Mouse (Mus musculus) kidney, adult 9 months (tissue): Measurements from ENCODE around the gene Cd247.
"Not testable (repeated sequence)": the region's sequence is repeated elsewhere in the genome, so short reads cannot be mapped to it uniquely, and the experiment has no call there.

Experiments
- DNase-seq: peaks from one replicate; pipeline ENCODE4 v3.0.0; 2022

Cd247 gene

GRCm38 (mm10) chr1:165788511-165788910 is at the start of gene Cd247:
Gene Cd247 (plus strand): TSS chr1:165788681.
- DNase-seq = no peak

GRCm38 (mm10) chr1:165738985-165739384 is 49.5 kb upstream of the Cd247 start:
- DNase-seq = no peak

GRCm38 (mm10) chr1:165741989-165742388 is 46.5 kb upstream of the Cd247 start:
- DNase-seq = no peak

GRCm38 (mm10) chr1:165748053-165748452 is 40.4 kb upstream of the Cd247 start:
- no peak for DNase-seq

- no peak for DNase-seq
Measured at GRCm38 (mm10) chr1:165751142-165751541, 37.3 kb upstream of the Cd247 start.

GRCm38 (mm10) chr1:165751838-165752237 is 36.6 kb upstream of the Cd247 start:
- no peak for DNase-seq

- no peak for DNase-seq
Measured at GRCm38 (mm10) chr1:165754205-165754604, 34.3 kb upstream of the Cd247 start.

- DNase-seq = no peak
Measured at GRCm38 (mm10) chr1:165755194-165755593, 33.3 kb upstream of the Cd247 start.

- no peak for DNase-seq
Measured at GRCm38 (mm10) chr1:165761522-165762305, 26.8 kb upstream of the Cd247 start.

GRCm38 (mm10) chr1:165762498-165762897 is 26.0 kb upstream of the Cd247 start:
- not testable (repeated sequence) for DNase-seq

- no peak for DNase-seq
Measured at GRCm38 (mm10) chr1:165762914-165763634, 25.4 kb upstream of the Cd247 start.

- DNase-seq = peak; percentile 96
Measured at GRCm38 (mm10) chr1:165763635-165764372, 24.7 kb upstream of the Cd247 start, which contains the start of gene Creg1. Gene Creg1 (plus strand): TSS chr1:165763746.

GRCm38 (mm10) chr1:165764571-165764970 is 23.9 kb upstream of the Cd247 start:
- DNase-seq = no peak

GRCm38 (mm10) chr1:165765041-165765440 is 23.4 kb upstream of the Cd247 start:
- no peak for DNase-seq

GRCm38 (mm10) chr1:165765651-165766294 is 22.7 kb upstream of the Cd247 start:
- DNase-seq = no peak

GRCm38 (mm10) chr1:165766295-165766890 is 22.1 kb upstream of the Cd247 start:
- no peak for DNase-seq

- DNase-seq = no peak
Measured at GRCm38 (mm10) chr1:165768894-165769512, 19.5 kb upstream of the Cd247 start.

- no peak for DNase-seq
Measured at GRCm38 (mm10) chr1:165770181-165770759, 18.2 kb upstream of the Cd247 start.

GRCm38 (mm10) chr1:165771491-165771897 is 17.0 kb upstream of the Cd247 start:
- peak; percentile 74 for DNase-seq

GRCm38 (mm10) chr1:165771998-165772397 is 16.5 kb upstream of the Cd247 start:
- DNase-seq = no peak

GRCm38 (mm10) chr1:165775518-165776294 is 12.8 kb upstream of the Cd247 start:
- peak; percentile 56 for DNase-seq
